Mouse (Mus musculus) kidney, embryonic 16.5 days (tissue): ENCODE data around the gene Ceacam2. TPM values are rescaled to one million over a fixed set of nuclear protein-coding genes. Genes with fewer than 3 reads are reported as not detected.

Experiments
- polyA plus RNA-seq: library from polyadenylated mRNA; unstranded; fragments of >200 nt; fragmentation: Nextera tagmentation; extraction: Ambion mirVana; gene quantifications from 2 replicates; pipeline ENCODE4 v1.2.1, GENCODE M21; 2015

Gene Ceacam2
- polyA plus RNA-seq, 1 experiment from 2014 or later, result not detected

Other genes starting within 250 kb of the Ceacam2 start
- 197 and 199 TPM in 2 replicates for gene Pafah1b3, start 241.9 kb downstream of the Ceacam2 start, polyA plus RNA-seq
- 0.84 and 0.98 TPM in 2 replicates for gene Prr19, start 238.4 kb downstream of the Ceacam2 start, polyA plus RNA-seq
- 0.10 and 0.67 TPM in 2 replicates for gene Tmem145, start 233.8 kb downstream of the Ceacam2 start, polyA plus RNA-seq
- gene Megf8, start 222.7 kb downstream of the Ceacam2 start, polyA plus RNA-seq, result 16.9 and 18.2 TPM in 2 replicates
- gene Cnfn, start 170.1 kb downstream of the Ceacam2 start, polyA plus RNA-seq, result 1.4 TPM in 1 of 2 replicates, not detected in the other
- gene Lipe, start 141.1 kb downstream of the Ceacam2 start, polyA plus RNA-seq, result 11.2 and 11.9 TPM in 2 replicates
- 0.65 and 1.0 TPM in 2 replicates for gene Cxcl17, start 127.0 kb downstream of the Ceacam2 start, polyA plus RNA-seq
- gene Ceacam1, start 62.3 kb downstream of the Ceacam2 start, polyA plus RNA-seq, result 4.4 and 4.6 TPM in 2 replicates
- gene Erich4, start 76.0 kb upstream of the Ceacam2 start, polyA plus RNA-seq, result 4.5 and 5.5 TPM in 2 replicates
- gene Dmac2, start 79.6 kb upstream of the Ceacam2 start, polyA plus RNA-seq, result 61.8 and 64.7 TPM in 2 replicates
- gene B3gnt8, start 86.8 kb upstream of the Ceacam2 start, polyA plus RNA-seq, result 14.2 and 15.0 TPM in 2 replicates
- gene Bckdha, start 119.1 kb upstream of the Ceacam2 start, polyA plus RNA-seq, result 90.3 and 91.7 TPM in 2 replicates
- 90.0 and 92.6 TPM in 2 replicates for gene Exosc5, start 119.3 kb upstream of the Ceacam2 start, polyA plus RNA-seq
- gene Tmem91, start 135.3 kb upstream of the Ceacam2 start, polyA plus RNA-seq, result 2.3 and 3.7 TPM in 2 replicates
- 35.0 and 35.8 TPM in 2 replicates for gene B9d2, start 140.9 kb upstream of the Ceacam2 start, polyA plus RNA-seq
- 2.9 and 3.7 TPM in 2 replicates for gene Tgfb1, start 147.1 kb upstream of the Ceacam2 start, polyA plus RNA-seq
- gene Ccdc97, start 179.2 kb upstream of the Ceacam2 start, polyA plus RNA-seq, result 25.6 and 32.8 TPM in 2 replicates
- gene Hnrnpul1, start 214.9 kb upstream of the Ceacam2 start, polyA plus RNA-seq, result 43.7 and 56.5 TPM in 2 replicates
- 91.5 and 96.5 TPM in 2 replicates for gene Axl, start 248.8 kb upstream of the Ceacam2 start, polyA plus RNA-seq